Mouse (Mus musculus) megakaryocyte, embryonic 14.5 days (primary cell): Measurements from ENCODE around the gene Ppp2ca. TPM values are rescaled to one million over a fixed set of nuclear protein-coding genes. Genes with fewer than 3 reads are reported as not detected.

Experiments
- H3K27me3 ChIP-seq: replicated peaks from 2 replicates; pipeline ENCODE3; 2012; ENCODE audit warnings: inconsistent platforms
- H3K36me3 ChIP-seq: replicated peaks from 2 replicates; pipeline ENCODE3; 2012; ENCODE audit warnings: low read length, inconsistent platforms, mixed read lengths
- H3K4me1 ChIP-seq: 2 replicates; pipeline ENCODE4 v1.6.1; 2012; ENCODE audit warnings: inconsistent platforms
- H3K4me3 ChIP-seq: replicated peaks from 2 replicates; pipeline ENCODE3; 2012; ENCODE audit warnings: moderate library complexity, mild to moderate bottlenecking, inconsistent platforms
- H3K9me3 ChIP-seq: 2 replicates; pipeline ENCODE4 v1.6.1; 2012; ENCODE audit warnings: inconsistent platforms
- FLI1 ChIP-seq: IDR thresholded peaks from 2 replicates; pipeline ENCODE4 v1.6.1; 2012; ENCODE audit warnings: low read length, inconsistent platforms, mixed read lengths
- GATA1 ChIP-seq: IDR thresholded peaks from 3 replicates; pipeline ENCODE4 v1.6.1; 2012; ENCODE audit warnings: mixed read lengths, low read length, inconsistent platforms, borderline replicate concordance
- polyA plus RNA-seq: library from polyadenylated mRNA; stranded (reverse); fragments of >175 nt; gene quantifications from 2 replicates; pipeline ENCODE4 v1.2.3, GENCODE M21; 2012; ENCODE audit warnings: low replicate concordance; ENCODE audit not compliant: insufficient read depth

Gene Ppp2ca
- polyA plus RNA-seq, 1 experiment, result 8.0 TPM

- Histone ChIP-seq H3K4me1 (peaks cover 54% of the 10 kb centered on the region), H3K4me3 (no peak overlapping the region), H3K9me3 (no peaks in the 10 kb centered on the region), H3K27me3 (no peaks in the 10 kb centered on the region), H3K36me3 (no peaks in the 10 kb centered on the region)
- TF ChIP-seq GATA1 (no peak), FLI1 (no peak)
Measured at GRCm38 (mm10) chr11:52073528-52074170, 24.8 kb upstream of the Ppp2ca start.

GRCm38 (mm10) chr11:52074626-52075470 is 23.6 kb upstream of the Ppp2ca start:
- no peaks in the 10 kb centered on the region for H3K9me3 ChIP-seq
- H3K27me3 ChIP-seq, result no peaks in the 10 kb centered on the region
- H3K36me3 ChIP-seq, result no peaks in the 10 kb centered on the region
- H3K4me1 ChIP-seq, result peaks cover 64% of the 10 kb centered on the region
- TF ChIP-seq GATA1, result no peak
- no peak for TF ChIP-seq FLI1
- peak overlapping the region; percentile 81 for H3K4me3 ChIP-seq

- TF ChIP-seq GATA1, result no peak
- no peak for TF ChIP-seq FLI1
- Histone ChIP-seq H3K36me3 (no peaks in the 10 kb centered on the region), H3K4me3 (peak overlapping the region; percentile 33), H3K27me3 (no peaks in the 10 kb centered on the region), H3K9me3 (no peaks in the 10 kb centered on the region), H3K4me1 (peaks cover 76% of the 10 kb centered on the region)
Measured at GRCm38 (mm10) chr11:52075794-52076633, 22.5 kb upstream of the Ppp2ca start.

GRCm38 (mm10) chr11:52076742-52077352 is 21.6 kb upstream of the Ppp2ca start:
- Histone ChIP-seq H3K27me3 (no peaks in the 10 kb centered on the region), H3K9me3 (no peaks in the 10 kb centered on the region), H3K4me3 (no peak overlapping the region), H3K36me3 (no peaks in the 10 kb centered on the region), H3K4me1 (peaks cover 77% of the 10 kb centered on the region)
- TF ChIP-seq FLI1 (no peak), GATA1 (no peak)

GRCm38 (mm10) chr11:52077939-52078338 is 20.5 kb upstream of the Ppp2ca start:
- TF ChIP-seq FLI1, result no peak
- no peak for TF ChIP-seq GATA1
- no peaks in the 10 kb centered on the region for H3K36me3 ChIP-seq
- H3K4me1 ChIP-seq, result peaks cover 73% of the 10 kb centered on the region
- H3K9me3 ChIP-seq, result no peaks in the 10 kb centered on the region
- no peak overlapping the region for H3K4me3 ChIP-seq
- H3K27me3 ChIP-seq, result no peaks in the 10 kb centered on the region

GRCm38 (mm10) chr11:52079978-52080377 is 18.5 kb upstream of the Ppp2ca start:
- TF ChIP-seq FLI1, result no peak
- H3K4me3 ChIP-seq, result peak overlapping the region; percentile 72
- H3K36me3 ChIP-seq, result no peaks in the 10 kb centered on the region
- peaks cover 57% of the 10 kb centered on the region for H3K4me1 ChIP-seq
- peaks cover 7% of the 10 kb centered on the region; the same call in 1 of the 2 replicates for H3K9me3 ChIP-seq
- H3K27me3 ChIP-seq, result no peaks in the 10 kb centered on the region

GRCm38 (mm10) chr11:52080656-52081055 is 17.8 kb upstream of the Ppp2ca start:
- no peak overlapping the region for H3K4me3 ChIP-seq
- no peak for TF ChIP-seq FLI1
- no peak for TF ChIP-seq GATA1
- H3K4me1 ChIP-seq, result peaks cover 54% of the 10 kb centered on the region
- H3K9me3 ChIP-seq, result peaks cover 7% of the 10 kb centered on the region; the same call in 1 of the 2 replicates
- no peaks in the 10 kb centered on the region for H3K36me3 ChIP-seq
- H3K27me3 ChIP-seq, result no peaks in the 10 kb centered on the region

- TF ChIP-seq FLI1 (no peak), GATA1 (no peak)
- Histone ChIP-seq H3K36me3 (no peaks in the 10 kb centered on the region), H3K27me3 (peaks cover 2% of the 10 kb centered on the region), H3K4me1 (peaks cover 51% of the 10 kb centered on the region), H3K4me3 (no peak overlapping the region), H3K9me3 (peaks cover 7% of the 10 kb centered on the region; the same call in 1 of the 2 replicates)
Measured at GRCm38 (mm10) chr11:52085857-52086203, 12.7 kb upstream of the Ppp2ca start.

- H3K4me3 ChIP-seq, result peak overlapping the region; percentile 79
- TF ChIP-seq FLI1 (no peak), GATA1 (no peak)
- no peaks in the 10 kb centered on the region for H3K36me3 ChIP-seq
Measured at GRCm38 (mm10) chr11:52086204-52086864, 12.1 kb upstream of the Ppp2ca start.

More at GRCm38 (mm10) chr11:52086204-52086864, 12.1 kb upstream of the Ppp2ca start:
- Histone ChIP-seq H3K4me1 (peaks cover 47% of the 10 kb centered on the region), H3K27me3 (peaks cover 2% of the 10 kb centered on the region), H3K9me3 (peaks cover 7% of the 10 kb centered on the region; the same call in 1 of the 2 replicates)
